In genomic region chr13:103794688-103795543, GRCm38 (mm10) we compare ENCODE assay signal across 15 mouse cellular contexts. TPM values are rescaled to one million over a fixed set of nuclear protein-coding genes. Genes with fewer than 3 reads are reported as not detected.
DNase-seq lines count a peak whose midpoint lies in the region; ATAC-seq lines count a peak whose summit lies in the region.
"Had no signal": no experiment of that assay in that cellular context is flagged by ENCODE, and none has a peak within 500 bp of the region (broad histone marks: within the 10 kb centered on the region; RNA-seq: fewer than 3 reads in every experiment).

No protein-coding gene starts in this region.

- no peak for DNase-seq in forebrain, embryonic 11.5 days (ENCODE audit: low spot score)
- DNase-seq in forebrain, embryonic 10.5 days (ENCODE audit: extremely low spot score, low spot score): no peak
- peak; percentile 20 for DNase-seq in brain, adult 2 months (ENCODE audit: low read depth, low spot score)
- DNase-seq in thymus, postnatal 25 days: no peak
- DNase-seq: B cell, adult 2 months; cerebellum, postnatal 36 days; gastrocnemius, postnatal 10 days; right cerebral cortex, adult 18-20 months; thymus, adult 18-20 months had no signal

- H3K4me1 ChIP-seq in forebrain, embryonic 11.5 days (replicated peaks; ENCODE audit: control insufficient read depth, insufficient read depth, low read length): no peaks in the 10 kb centered on the region
- H3K4me1 ChIP-seq in forebrain, embryonic 10.5 days: peaks cover 7% of the 10 kb centered on the region
- H3K4me1 ChIP-seq in hindbrain, embryonic 13.5 days (replicated peaks): peaks cover 4% of the 10 kb centered on the region
- H3K4me1 ChIP-seq in midbrain, embryonic 16.5 days (ENCODE audit: control insufficient read depth, insufficient read depth, low read length): no peaks in the 10 kb centered on the region; the same call in 1 of the 2 replicates
- H3K4me1 ChIP-seq in intestine, embryonic 16.5 days (ENCODE audit: control insufficient read depth, insufficient read depth, low read length): no peaks in the 10 kb centered on the region
- H3K4me1 ChIP-seq: heart, embryonic 15.5 days; intestine, embryonic 15.5 days had no signal

- no peaks in the 10 kb centered on the region for H3K36me3 ChIP-seq in forebrain, embryonic 11.5 days (ENCODE audit: control insufficient read depth, insufficient read depth, low read length)
- H3K36me3 ChIP-seq in forebrain, embryonic 10.5 days (replicated peaks): no peaks in the 10 kb centered on the region
- no peaks in the 10 kb centered on the region for H3K36me3 ChIP-seq in hindbrain, embryonic 13.5 days
- no peaks in the 10 kb centered on the region for H3K36me3 ChIP-seq in midbrain, embryonic 16.5 days (ENCODE audit: control insufficient read depth, insufficient read depth, low read length)
- no peaks in the 10 kb centered on the region for H3K36me3 ChIP-seq in intestine, embryonic 16.5 days (ENCODE audit: control insufficient read depth, insufficient read depth, low read length)
- H3K36me3 ChIP-seq: heart, embryonic 15.5 days; intestine, embryonic 15.5 days had no signal

- H3K9me3 ChIP-seq in forebrain, embryonic 11.5 days (ENCODE audit: control insufficient read depth, low read length): no peaks in the 10 kb centered on the region
- no peaks in the 10 kb centered on the region for H3K9me3 ChIP-seq in forebrain, embryonic 10.5 days
- no peaks in the 10 kb centered on the region for H3K9me3 ChIP-seq in hindbrain, embryonic 13.5 days
- no peaks in the 10 kb centered on the region for H3K9me3 ChIP-seq in midbrain, embryonic 16.5 days (replicated peaks; ENCODE audit: control insufficient read depth, low read length, poor library complexity, severe bottlenecking)
- no peaks in the 10 kb centered on the region for H3K9me3 ChIP-seq in intestine, embryonic 16.5 days (ENCODE audit: control insufficient read depth, low read length)
- H3K9me3 ChIP-seq: heart, embryonic 15.5 days; intestine, embryonic 15.5 days had no signal

- ATAC-seq in forebrain, embryonic 11.5 days (replicated peaks; ENCODE audit: low FRiP score): peak; percentile 55; the same call in 1 of the 2 replicates
- ATAC-seq in hindbrain, embryonic 13.5 days (ENCODE audit: low FRiP score): peak; percentile 85
- peak; percentile 75; the same call in 1 of the 2 replicates for ATAC-seq in midbrain, embryonic 16.5 days
- no peak for ATAC-seq in erythroblast, adult 5-6 weeks (replicated peaks; ENCODE audit: low FRiP score, poor library complexity, severe bottlenecking)
- no peak for ATAC-seq in intestine, embryonic 16.5 days
- ATAC-seq: intestine, embryonic 15.5 days had no signal

- no peak overlapping the region for H3K9ac ChIP-seq in forebrain, embryonic 11.5 days (ENCODE audit: low read length)
- H3K9ac ChIP-seq in hindbrain, embryonic 13.5 days: no peak overlapping the region
- no peak overlapping the region for H3K9ac ChIP-seq in midbrain, embryonic 16.5 days (ENCODE audit: low read depth, low read length)
- H3K9ac ChIP-seq in intestine, embryonic 16.5 days (ENCODE audit: low read depth, low read length): no peak overlapping the region
- H3K9ac ChIP-seq: heart, embryonic 15.5 days; intestine, embryonic 15.5 days had no signal

- H3K4me2 ChIP-seq in forebrain, embryonic 11.5 days (ENCODE audit: low read depth, low read length, severe bottlenecking): no peak overlapping the region
- H3K4me2 ChIP-seq in hindbrain, embryonic 13.5 days: no peak overlapping the region
- no peak overlapping the region for H3K4me2 ChIP-seq in midbrain, embryonic 16.5 days (ENCODE audit: low read length)
- no peak overlapping the region for H3K4me2 ChIP-seq in intestine, embryonic 16.5 days (ENCODE audit: low read depth, low read length)
- H3K4me2 ChIP-seq: heart, embryonic 15.5 days; intestine, embryonic 15.5 days had no signal

- H3K27me3 ChIP-seq in forebrain, embryonic 11.5 days (ENCODE audit: control insufficient read depth, insufficient read depth, low read length): no peaks in the 10 kb centered on the region
- no peaks in the 10 kb centered on the region for H3K27me3 ChIP-seq in forebrain, embryonic 10.5 days (ENCODE audit: poor library complexity, severe bottlenecking)
- no peaks in the 10 kb centered on the region for H3K27me3 ChIP-seq in hindbrain, embryonic 13.5 days
- no peaks in the 10 kb centered on the region for H3K27me3 ChIP-seq in midbrain, embryonic 16.5 days (ENCODE audit: control insufficient read depth, insufficient read depth, low read depth, low read length)
- H3K27me3 ChIP-seq in intestine, embryonic 16.5 days (replicated peaks; ENCODE audit: control insufficient read depth, insufficient read depth, low read length): no peaks in the 10 kb centered on the region
- H3K27me3 ChIP-seq: heart, embryonic 15.5 days; intestine, embryonic 15.5 days had no signal

- H3K27ac ChIP-seq in forebrain, embryonic 11.5 days (ENCODE audit: low read depth, low read length): no peak overlapping the region
- no peak overlapping the region for H3K27ac ChIP-seq in forebrain, embryonic 10.5 days
- no peak overlapping the region; the same call in 1 of the 2 replicates for H3K27ac ChIP-seq in hindbrain, embryonic 13.5 days
- H3K27ac ChIP-seq in midbrain, embryonic 16.5 days (ENCODE audit: low read length): no peak overlapping the region
- no peak overlapping the region for H3K27ac ChIP-seq in intestine, embryonic 16.5 days (ENCODE audit: low read length)
- H3K27ac ChIP-seq: heart, embryonic 15.5 days; intestine, embryonic 15.5 days had no signal

- H3K4me3 ChIP-seq in forebrain, embryonic 11.5 days (ENCODE audit: low read depth, low read length): no peak overlapping the region
- no peak overlapping the region for H3K4me3 ChIP-seq in forebrain, embryonic 10.5 days
- no peak overlapping the region for H3K4me3 ChIP-seq in hindbrain, embryonic 13.5 days
- H3K4me3 ChIP-seq in midbrain, embryonic 16.5 days (ENCODE audit: low read depth, low read length): no peak overlapping the region
- no peak overlapping the region for H3K4me3 ChIP-seq in intestine, embryonic 16.5 days (ENCODE audit: low read length)
- H3K4me3 ChIP-seq: heart, embryonic 15.5 days; intestine, embryonic 15.5 days had no signal

- 66% methylated on average over 9 of the region's 9 CpGs for WGBS in forebrain, embryonic 11.5 days
- WGBS in forebrain, embryonic 10.5 days: 74% methylated on average over 9 of the region's 9 CpGs
- WGBS in hindbrain, embryonic 13.5 days: 39% methylated on average over 9 of the region's 9 CpGs
- WGBS in midbrain, embryonic 16.5 days: 36% methylated on average over 9 of the region's 9 CpGs
- WGBS in intestine, embryonic 16.5 days: 85% methylated on average over 9 of the region's 9 CpGs

RNA-seq across cellular contexts. Expression of gene Srek1, which starts 20.5 kb away (rescaled TPM):
- polyA plus RNA-seq in forebrain, embryonic 11.5 days (2014; fragmentation: Nextera tagmentation; extraction: Ambion mirVana): 109 and 129 TPM in 2 replicates
- polyA plus RNA-seq in forebrain, embryonic 10.5 days (2016; fragmentation: Nextera tagmentation; extraction: Ambion mirVana): 91.9 and 93.7 TPM in 2 replicates
- polyA plus RNA-seq in hindbrain, embryonic 13.5 days (2015; fragmentation: Nextera tagmentation; extraction: Ambion mirVana): 84.9 and 88.7 TPM in 2 replicates
- polyA plus RNA-seq in midbrain, embryonic 16.5 days (2015; fragmentation: Nextera tagmentation; extraction: Ambion mirVana): 65.0 and 73.1 TPM in 2 replicates
- total RNA-seq in erythroblast, adult 5-6 weeks (2015; ENCODE audit: low replicate concordance): 9.2 and 10.0 TPM in 2 replicates
- 23.1 and 50.1 TPM in 2 replicates for total RNA-seq in erythroblast, adult 5-6 weeks (2017; ENCODE audit: low replicate concordance)
- 50.2 and 57.5 TPM in 2 replicates for polyA plus RNA-seq in intestine, embryonic 16.5 days (2015; fragmentation: Nextera tagmentation; extraction: Ambion mirVana)

Comparison
In these comparisons a context has a peak if more than half of its experiments do, and no peak if none do; other contexts are left out.
1. ATAC-seq: peak in forebrain, embryonic 11.5 days (single experiment), hindbrain, embryonic 13.5 days (single experiment) and midbrain, embryonic 16.5 days (single experiment); none in erythroblast, adult 5-6 weeks (single experiment) and intestine, embryonic 16.5 days (single experiment).